Mouse (Mus musculus): Measurements from ENCODE around the gene Tctn1. TPM values are rescaled to one million over a fixed set of nuclear protein-coding genes. Genes with fewer than 3 reads are reported as not detected.

The Tctn1 gene
- polyA plus RNA-seq, 1 experiment = 28.0 TPM

- no peak for TF ChIP-seq CTCF (IDR thresholded peaks at IDR 0.05; ENCODE audit: extremely low read depth, insufficient read depth, low read length)
- TF ChIP-seq POLR2A (IDR thresholded peaks at IDR 0.05; ENCODE audit: extremely low read depth, insufficient read depth, low read length) = no peak
- H3K4me1 ChIP-seq (ENCODE audit: control insufficient read depth, insufficient read depth, low read length) = no peaks in the 10 kb centered on the region
- H3K4me3 ChIP-seq (ENCODE audit: insufficient read depth, low read length) = no peak overlapping the region
- H3K27ac ChIP-seq (ENCODE audit: insufficient read depth, low read length) = no peak overlapping the region
These were observed 62.4 kb downstream of the Tctn1 start for GRCm38 (mm10) chr5:122201904-122202303.

GRCm38 (mm10) chr5:122200872-122201271 is 63.4 kb downstream of the Tctn1 start:
- Histone ChIP-seq H3K4me1 (ENCODE audit: control insufficient read depth, insufficient read depth, low read length) (no peaks in the 10 kb centered on the region), H3K27ac (ENCODE audit: insufficient read depth, low read length) (no peak overlapping the region), H3K4me3 (ENCODE audit: insufficient read depth, low read length) (no peak overlapping the region)
- TF ChIP-seq POLR2A (IDR thresholded peaks at IDR 0.05; ENCODE audit: extremely low read depth, insufficient read depth, low read length) (no peak), CTCF (IDR thresholded peaks at IDR 0.05; ENCODE audit: extremely low read depth, insufficient read depth, low read length) (no peak)

GRCm38 (mm10) chr5:122192347-122192746 is 71.9 kb downstream of the Tctn1 start:
- Histone ChIP-seq H3K4me3 (ENCODE audit: insufficient read depth, low read length) (no peak overlapping the region), H3K4me1 (ENCODE audit: control insufficient read depth, insufficient read depth, low read length) (no peaks in the 10 kb centered on the region), H3K27ac (ENCODE audit: insufficient read depth, low read length) (no peak overlapping the region)
- TF ChIP-seq POLR2A (IDR thresholded peaks at IDR 0.05; ENCODE audit: extremely low read depth, insufficient read depth, low read length) (no peak), CTCF (IDR thresholded peaks at IDR 0.05; ENCODE audit: extremely low read depth, insufficient read depth, low read length) (no peak)

- Histone ChIP-seq H3K4me3 (ENCODE audit: insufficient read depth, low read length) (no peak overlapping the region), H3K4me1 (ENCODE audit: control insufficient read depth, insufficient read depth, low read length) (no peaks in the 10 kb centered on the region)
- no peak for TF ChIP-seq CTCF (IDR thresholded peaks at IDR 0.05; ENCODE audit: extremely low read depth, insufficient read depth, low read length)
- TF ChIP-seq POLR2A (IDR thresholded peaks at IDR 0.05; ENCODE audit: extremely low read depth, insufficient read depth, low read length) = no peak
These were observed 72.8 kb downstream of the Tctn1 start for GRCm38 (mm10) chr5:122191269-122192063.

GRCm38 (mm10) chr5:122190465-122190864 is 73.8 kb downstream of the Tctn1 start:
- TF ChIP-seq CTCF (IDR thresholded peaks at IDR 0.05; ENCODE audit: extremely low read depth, insufficient read depth, low read length) (no peak), POLR2A (IDR thresholded peaks at IDR 0.05; ENCODE audit: extremely low read depth, insufficient read depth, low read length) (no peak)
- H3K27ac ChIP-seq (ENCODE audit: insufficient read depth, low read length) = no peak overlapping the region
- H3K4me1 ChIP-seq (ENCODE audit: control insufficient read depth, insufficient read depth, low read length) = no peaks in the 10 kb centered on the region
- no peak overlapping the region for H3K4me3 ChIP-seq (ENCODE audit: insufficient read depth, low read length)

More at GRCm38 (mm10) chr5:122191269-122192063, 72.8 kb downstream of the Tctn1 start:
- H3K27ac ChIP-seq (ENCODE audit: insufficient read depth, low read length) = no peak overlapping the region

GRCm38 (mm10) chr5:122189115-122189514 is 75.1 kb downstream of the Tctn1 start:
- Histone ChIP-seq H3K4me3 (ENCODE audit: insufficient read depth, low read length) (no peak overlapping the region), H3K27ac (ENCODE audit: insufficient read depth, low read length) (no peak overlapping the region), H3K4me1 (ENCODE audit: control insufficient read depth, insufficient read depth, low read length) (no peaks in the 10 kb centered on the region)
- TF ChIP-seq POLR2A (IDR thresholded peaks at IDR 0.05; ENCODE audit: extremely low read depth, insufficient read depth, low read length) = no peak
- TF ChIP-seq CTCF (IDR thresholded peaks at IDR 0.05; ENCODE audit: extremely low read depth, insufficient read depth, low read length) = no peak

Other genes with a start within 250 kb of the Tctn1 start
- gene Cux2, start 214.4 kb downstream of the Tctn1 start, polyA plus RNA-seq (2012; rRNA removed) = 104 and 109 TPM in 2 replicates
- gene Myl2, start 163.5 kb downstream of the Tctn1 start, polyA plus RNA-seq (2012; rRNA removed) = 2.3 and 2.4 TPM in 2 replicates
- gene Ccdc63, start 123.6 kb downstream of the Tctn1 start, polyA plus RNA-seq (2012; rRNA removed) = 0.17 and 0.44 TPM in 2 replicates
- 186 and 195 TPM in 2 replicates for gene Ppp1cc, start 106.2 kb downstream of the Tctn1 start, polyA plus RNA-seq (2012; rRNA removed)
- gene Hvcn1, start 57.7 kb downstream of the Tctn1 start, polyA plus RNA-seq (2012; rRNA removed) = 3.6 and 3.9 TPM in 2 replicates
- gene Pptc7, start 19.9 kb upstream of the Tctn1 start, polyA plus RNA-seq (2012; rRNA removed) = 25.0 and 27.9 TPM in 2 replicates
- 9.5 and 10.4 TPM in 2 replicates for gene Rad9b, start 89.8 kb upstream of the Tctn1 start, polyA plus RNA-seq (2012; rRNA removed)
- gene Vps29, start 89.9 kb upstream of the Tctn1 start, polyA plus RNA-seq (2012; rRNA removed) = 183 and 191 TPM in 2 replicates
- 28.4 and 30.4 TPM in 2 replicates for gene Gpn3, start 107.4 kb upstream of the Tctn1 start, polyA plus RNA-seq (2012; rRNA removed)
- 96.0 and 98.2 TPM in 2 replicates for gene Fam216a, start 107.9 kb upstream of the Tctn1 start, polyA plus RNA-seq (2012; rRNA removed)
- gene Arpc3, start 127.4 kb upstream of the Tctn1 start, polyA plus RNA-seq (2012; rRNA removed) = 294 and 320 TPM in 2 replicates
- 34.1 and 38.7 TPM in 2 replicates for gene Anapc7, start 157.2 kb upstream of the Tctn1 start, polyA plus RNA-seq (2012; rRNA removed)
- gene Atp2a2, start 237.8 kb upstream of the Tctn1 start, polyA plus RNA-seq (2012; rRNA removed) = 354 and 358 TPM in 2 replicates